Mouse (Mus musculus) kidney, postnatal 36 days (tissue): ENCODE measurements at regions not wholly inside any gene's neighbourhood (a gene's known extent, or its start where the extent isn't known, plus 50 kb on each side); places are given as distances from the start of the nearest gene placed in this dataset.

ENCODE experiments used
- DNase-seq, 2 experiments: peaks; one replicate each; pipeline ENCODE4 v3.0.0; 2021 to 2022; ENCODE audit warnings: mixed read lengths in 2 of 2

- no peak for DNase-seq
Observed at GRCm38 (mm10) chr4:125439856-125440255, 50.6 kb upstream of the Grik3 start.

GRCm38 (mm10) chr4:125437161-125437822 lies 53.2 kb upstream of the Grik3 start:
- no peak for DNase-seq

- DNase-seq = no peak
Observed at GRCm38 (mm10) chr4:125433511-125433910, 57.0 kb upstream of the Grik3 start.

- DNase-seq = no peak
Observed at GRCm38 (mm10) chr4:125431648-125432047, 58.9 kb upstream of the Grik3 start.

- DNase-seq = no peak
Observed at GRCm38 (mm10) chr4:125430845-125431244, 59.7 kb upstream of the Grik3 start.

- DNase-seq = no peak
Observed at GRCm38 (mm10) chr4:125428736-125429135, 61.8 kb upstream of the Grik3 start.

GRCm38 (mm10) chr4:125420561-125421241 lies 69.8 kb upstream of the Grik3 start:
- no peak for DNase-seq

- peak; percentile 88 to 94 for DNase-seq
Observed at GRCm38 (mm10) chr4:125419491-125420255, 70.8 kb upstream of the Grik3 start.

- DNase-seq = no peak
Observed at GRCm38 (mm10) chr4:125415308-125415707, 75.2 kb upstream of the Grik3 start.

- DNase-seq = peak in 1 of 2 experiments; percentile 35
Observed at GRCm38 (mm10) chr4:125413833-125414719, 76.4 kb upstream of the Grik3 start.

- no peak for DNase-seq
Observed at GRCm38 (mm10) chr4:125410736-125411441, 79.6 kb upstream of the Grik3 start.

- no peak for DNase-seq
Observed at GRCm38 (mm10) chr4:125399376-125400112, 91.0 kb upstream of the Grik3 start.

- no peak for DNase-seq
Observed at GRCm38 (mm10) chr4:125397007-125397461, 93.5 kb upstream of the Grik3 start.

GRCm38 (mm10) chr4:125391269-125391668 lies 99.2 kb upstream of the Grik3 start:
- DNase-seq = no peak

- DNase-seq = no peak
Observed at GRCm38 (mm10) chr4:125385811-125386210, 104.7 kb upstream of the Grik3 start.

- no peak for DNase-seq
Observed at GRCm38 (mm10) chr4:125364011-125364410, 126.5 kb upstream of the Grik3 start.

GRCm38 (mm10) chr4:125361611-125362520 lies 128.6 kb upstream of the Grik3 start:
- DNase-seq = no peak

- DNase-seq = no peak
Observed at GRCm38 (mm10) chr4:125358356-125358755, 132.1 kb upstream of the Grik3 start.

GRCm38 (mm10) chr4:125356441-125356840 lies 134.1 kb upstream of the Grik3 start:
- no peak for DNase-seq

- DNase-seq = no peak
Observed at GRCm38 (mm10) chr4:125354742-125355141, 135.8 kb upstream of the Grik3 start.
